Mouse (Mus musculus): ENCODE measurements around the gene Efs.
A peak's percentile ranks its signal among the peaks of the same experiment; 100 is the strongest.

The Efs gene

GRCm38 (mm10) chr14:54924641-54925348, 1.1 kb downstream of the Efs start:
- peak; percentile 56 for DNase-seq (ENCODE audit: low spot score)

- DNase-seq (ENCODE audit: low spot score), result no peak
These were observed 5.7 kb downstream of the Efs start for GRCm38 (mm10) chr14:54920076-54920685.

- DNase-seq (ENCODE audit: low spot score), result no peak
These were observed 12.6 kb downstream of the Efs start for GRCm38 (mm10) chr14:54913343-54913742.

GRCm38 (mm10) chr14:54912886-54913285, 13.0 kb downstream of the Efs start, which contains the start of gene Slc22a17:
Gene Slc22a17 (minus strand): TSS chr14:54913132.
- peak; percentile 64 for DNase-seq (ENCODE audit: low spot score)

GRCm38 (mm10) chr14:54912109-54912850, 13.6 kb downstream of the Efs start:
- DNase-seq (ENCODE audit: low spot score), result no peak

GRCm38 (mm10) chr14:54908682-54909081, 17.2 kb downstream of the Efs start:
- DNase-seq (ENCODE audit: low spot score), result no peak

GRCm38 (mm10) chr14:54903641-54904040, 22.3 kb downstream of the Efs start:
- no peak for DNase-seq (ENCODE audit: low spot score)

- no peak for DNase-seq (ENCODE audit: low spot score)
These were observed 25.5 kb downstream of the Efs start for GRCm38 (mm10) chr14:54900383-54900782.

GRCm38 (mm10) chr14:54897445-54897844, 28.5 kb downstream of the Efs start:
- DNase-seq (ENCODE audit: low spot score), result no peak

GRCm38 (mm10) chr14:54894296-54895151, 31.4 kb downstream of the Efs start:
- peak; percentile 54 for DNase-seq (ENCODE audit: low spot score)

GRCm38 (mm10) chr14:54893651-54894181, 32.2 kb downstream of the Efs start:
- DNase-seq (ENCODE audit: low spot score), result peak; percentile 96

GRCm38 (mm10) chr14:54892200-54892599, 33.7 kb downstream of the Efs start, which contains the start of gene Pabpn1:
Gene Pabpn1 (plus strand): TSS chr14:54892500.
- no peak for DNase-seq (ENCODE audit: low spot score)

GRCm38 (mm10) chr14:54885309-54885708, 40.6 kb downstream of the Efs start:
- DNase-seq (ENCODE audit: low spot score), result no peak

- DNase-seq (ENCODE audit: low spot score), result no peak
These were observed 41.8 kb downstream of the Efs start for GRCm38 (mm10) chr14:54884022-54884712.

- DNase-seq (ENCODE audit: low spot score), result peak; percentile 57
These were observed 42.5 kb downstream of the Efs start, which contains the start of the genes Bcl2l2 and Gm20521 for GRCm38 (mm10) chr14:54883154-54884021. Gene Bcl2l2 (plus strand): TSS chr14:54883377. Gene Gm20521 (plus strand): TSS chr14:54883441.

- DNase-seq (ENCODE audit: low spot score), result no peak
These were observed 48.7 kb downstream of the Efs start, which contains the start of gene Ppp1r3e for GRCm38 (mm10) chr14:54877048-54877715. Gene Ppp1r3e (minus strand): TSS chr14:54877550.

GRCm38 (mm10) chr14:54876539-54877047, 49.3 kb downstream of the Efs start:
- peak; percentile 76 for DNase-seq (ENCODE audit: low spot score)

- DNase-seq (ENCODE audit: low spot score), result no peak
These were observed 49.9 kb downstream of the Efs start for GRCm38 (mm10) chr14:54875844-54876538.
